Mouse (Mus musculus): ENCODE measurements around the gene Btbd10.

Gene Btbd10

GRCm38 (mm10) chr7:113292193-113292592, 77.0 kb downstream of the Btbd10 start:
- DNase-seq, result no peak

GRCm38 (mm10) chr7:113291741-113292140, 77.5 kb downstream of the Btbd10 start:
- no peak for DNase-seq

- no peak for DNase-seq
Observed at GRCm38 (mm10) chr7:113289211-113289610, 80.0 kb downstream of the Btbd10 start.

- DNase-seq, result no peak
Observed at GRCm38 (mm10) chr7:113285405-113285804, 83.8 kb downstream of the Btbd10 start.

DNA sequence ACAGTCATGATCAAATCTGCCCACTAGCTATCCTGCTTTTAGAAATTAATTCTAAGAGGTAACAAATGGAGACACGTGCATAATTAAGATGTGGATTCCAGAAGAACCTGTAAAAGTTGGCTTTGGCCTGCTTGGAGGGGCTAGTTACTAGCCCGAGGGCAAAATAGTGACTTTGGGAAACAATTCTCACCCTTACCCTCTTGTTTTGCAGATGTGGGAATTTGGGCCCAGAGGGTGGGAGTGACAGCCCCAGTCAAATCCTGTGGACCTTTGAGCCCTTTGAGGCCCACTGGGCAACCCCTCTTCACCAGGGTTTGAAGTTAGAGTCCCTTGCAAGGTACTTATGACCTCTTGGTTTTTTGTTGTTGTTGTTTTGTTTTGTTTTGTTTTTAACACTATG, 89.9 kb downstream of the Btbd10 start:
- DNase-seq, result no peak

DNA sequence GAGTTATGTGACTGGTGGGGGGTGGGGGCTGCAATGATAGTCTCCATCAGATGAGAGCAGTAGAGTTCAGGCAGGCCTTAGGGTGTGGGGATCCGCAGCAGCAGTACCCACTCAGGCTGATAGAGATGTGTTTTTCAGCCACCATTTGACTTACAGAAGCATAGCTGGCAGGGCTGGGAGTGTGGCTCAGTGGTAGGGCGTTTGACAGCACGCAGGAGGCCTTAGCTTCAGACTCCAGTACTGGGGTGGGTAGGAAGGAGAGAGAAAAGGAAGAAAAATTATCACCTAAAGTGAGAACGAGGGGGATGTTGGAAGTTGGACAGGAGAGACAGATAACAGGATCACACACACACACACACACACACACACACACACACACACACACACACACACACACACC, 90.7 kb downstream of the Btbd10 start:
- no peak for DNase-seq

DNA sequence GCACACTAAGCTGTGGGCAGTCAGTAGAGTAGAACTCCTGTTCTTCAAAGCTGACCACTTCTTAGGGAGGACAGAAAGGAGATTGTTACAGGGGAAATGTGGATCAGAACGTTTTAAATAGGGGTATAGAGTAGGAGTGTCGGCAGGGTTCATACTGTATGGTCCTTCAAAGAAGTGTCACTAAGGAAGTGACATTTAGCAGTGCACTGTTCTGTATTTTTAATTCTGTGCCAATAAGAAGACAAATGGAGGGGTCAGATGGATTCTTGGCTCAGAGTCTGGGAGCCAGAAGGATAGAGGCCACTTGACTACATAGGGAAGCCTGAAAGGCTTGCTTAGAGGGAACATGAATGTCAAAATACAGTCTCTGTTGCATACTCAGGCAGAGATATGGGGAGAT, 91.9 kb downstream of the Btbd10 start:
- DNase-seq, result no peak

- DNase-seq, result no peak
Observed at GRCm38 (mm10) chr7:113272338-113272997, 96.7 kb downstream of the Btbd10 start.

DNA sequence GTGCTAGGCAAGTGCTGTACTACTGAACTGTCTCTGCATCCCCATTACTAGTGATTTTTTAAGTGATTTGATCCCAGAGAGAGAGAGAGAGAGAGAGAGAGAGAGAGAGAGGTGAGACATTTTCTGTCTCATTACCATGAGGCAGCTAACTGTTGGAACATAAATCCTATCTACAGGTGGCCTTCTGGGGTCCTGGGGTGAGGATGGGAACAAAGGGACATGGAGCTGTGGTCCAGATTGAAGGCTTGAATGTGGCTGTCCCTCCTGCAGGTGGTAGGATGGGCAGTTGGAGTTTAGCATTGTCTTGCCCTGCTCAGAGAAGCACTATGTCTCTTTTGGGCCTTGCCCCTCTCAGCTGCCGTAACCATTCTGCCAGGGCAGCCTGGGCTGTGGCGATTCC, 98.2 kb downstream of the Btbd10 start:
- DNase-seq, result no peak

GRCm38 (mm10) chr7:113270551-113270950, 98.6 kb downstream of the Btbd10 start:
- peak in 1 of 2 experiments; percentile 40 for DNase-seq

DNA sequence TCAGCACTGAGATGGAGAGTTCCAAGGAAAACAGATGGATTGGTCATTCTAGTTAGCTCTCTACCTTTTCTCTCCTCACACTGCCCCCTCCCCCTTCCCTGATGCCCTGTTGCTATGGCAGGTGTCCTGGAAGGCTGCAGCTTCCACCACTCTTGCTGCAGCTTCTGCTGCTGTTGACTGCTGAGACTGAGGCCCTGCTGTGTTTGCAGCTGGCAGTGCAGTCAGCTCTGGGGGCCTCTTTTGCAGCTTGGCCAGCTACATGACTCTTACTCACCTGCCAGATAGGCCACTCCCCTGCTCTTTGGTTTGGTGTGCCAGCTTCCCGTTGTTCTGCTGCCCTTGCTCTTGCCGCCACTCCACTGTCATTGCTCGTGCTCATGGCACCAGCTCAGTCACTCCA, 99.3 kb downstream of the Btbd10 start:
- no peak for DNase-seq

GRCm38 (mm10) chr7:113269081-113269480, 100.1 kb downstream of the Btbd10 start:
- DNase-seq, result no peak

GRCm38 (mm10) chr7:113268287-113268686, 100.9 kb downstream of the Btbd10 start:
- peak; percentile 59 to 71 for DNase-seq
